Mouse (Mus musculus) cerebellum, adult 18-20 months (tissue): ENCODE data around the gene Nsg1.

ENCODE experiments used
- DNase-seq, 2 experiments: peaks; one replicate each; pipeline ENCODE4 v3.0.0; 2021

Nsg1 gene

GRCm38 (mm10) chr5:38137163-38137562, 22.5 kb downstream of the Nsg1 start:
- no peak for DNase-seq

- no peak for DNase-seq
These were observed 23.5 kb downstream of the Nsg1 start for GRCm38 (mm10) chr5:38136247-38136646.

- no peak for DNase-seq
These were observed 30.4 kb downstream of the Nsg1 start for GRCm38 (mm10) chr5:38129339-38129738.

- no peak for DNase-seq
These were observed 33.0 kb downstream of the Nsg1 start for GRCm38 (mm10) chr5:38126519-38127306.

- DNase-seq, result no peak
These were observed 38.0 kb downstream of the Nsg1 start for GRCm38 (mm10) chr5:38121699-38122098.

GRCm38 (mm10) chr5:38119268-38119667, 40.4 kb downstream of the Nsg1 start:
- DNase-seq, result no peak

- DNase-seq, result no peak
These were observed 42.7 kb downstream of the Nsg1 start for GRCm38 (mm10) chr5:38117056-38117455.

GRCm38 (mm10) chr5:38114526-38114925, 45.2 kb downstream of the Nsg1 start:
- DNase-seq, result no peak

GRCm38 (mm10) chr5:38106807-38107206, 52.9 kb downstream of the Nsg1 start:
- DNase-seq, result no peak

- DNase-seq, result no peak
These were observed 53.5 kb downstream of the Nsg1 start for GRCm38 (mm10) chr5:38106080-38106697.

- DNase-seq, result no peak
These were observed 56.8 kb downstream of the Nsg1 start for GRCm38 (mm10) chr5:38102945-38103344.

- DNase-seq, result no peak
These were observed 60.5 kb downstream of the Nsg1 start for GRCm38 (mm10) chr5:38099139-38099676.

GRCm38 (mm10) chr5:38097501-38098093, 62.1 kb downstream of the Nsg1 start:
- peak; percentile 32 to 39 for DNase-seq

- DNase-seq, result no peak
These were observed 65.4 kb downstream of the Nsg1 start for GRCm38 (mm10) chr5:38094331-38094730.

GRCm38 (mm10) chr5:38091966-38092304, 67.8 kb downstream of the Nsg1 start:
- no peak for DNase-seq

GRCm38 (mm10) chr5:38091046-38091965, 68.4 kb downstream of the Nsg1 start:
- peak; percentile 49 to 55 for DNase-seq

GRCm38 (mm10) chr5:38090581-38090980, 69.1 kb downstream of the Nsg1 start:
- DNase-seq, result no peak

- no peak for DNase-seq
These were observed 69.6 kb downstream of the Nsg1 start for GRCm38 (mm10) chr5:38090111-38090510.
